Mouse (Mus musculus) lung, postnatal 0 days (tissue): ENCODE data around the gene Serac1. TPM values are rescaled to one million over a fixed set of nuclear protein-coding genes. Genes with fewer than 3 reads are reported as not detected.
A peak's percentile ranks its signal among the peaks of the same experiment; 100 is the strongest.

Source experiments
- ATAC-seq: fragments of 200-750 bp; cut with Nextera tagmentation; 2 replicates; pipeline ENCODE4 v1.8.0; 2017; ENCODE audit warnings: moderate library complexity
- DNase-seq: peaks from one replicate; pipeline ENCODE4 v3.0.0-alpha.2; 2016; ENCODE audit warnings: low spot score
- H3K27ac ChIP-seq: fragments of 300-500 bp; sonication (generic); 2 replicates; pipeline ENCODE4 v1.5.1; 2014; ENCODE audit warnings: antibody characterized with exemption, mild to moderate bottlenecking, low read length, mixed read lengths
- H3K27me3 ChIP-seq: fragments of 300-500 bp; sonication (generic); replicated peaks from 2 replicates; pipeline ENCODE4 v1.6.1; 2014; ENCODE audit warnings: low read length, mixed read lengths; ENCODE audit not compliant: insufficient read depth
- H3K36me3 ChIP-seq: fragments of 300-500 bp; sonication (generic); 2 replicates; pipeline ENCODE4 v1.6.1; 2014; ENCODE audit warnings: low read length, mixed read lengths; ENCODE audit not compliant: insufficient read depth
- H3K4me1 ChIP-seq: fragments of 300-500 bp; sonication (generic); 2 replicates; pipeline ENCODE4 v1.6.1; 2014; ENCODE audit warnings: antibody characterized with exemption, low read depth, low read length, mixed read lengths; ENCODE audit not compliant: insufficient read depth
- H3K4me2 ChIP-seq: fragments of 300-500 bp; sonication (generic); replicated peaks from 2 replicates; pipeline ENCODE4 v1.6.1; 2014; ENCODE audit warnings: low read depth, mild to moderate bottlenecking, low read length, moderate library complexity, mixed read lengths
- H3K4me3 ChIP-seq: fragments of 300-500 bp; sonication (generic); 2 replicates; pipeline ENCODE4 v1.5.1; 2014; ENCODE audit warnings: low read depth, low read length
- H3K9ac ChIP-seq: fragments of 300-500 bp; sonication (generic); replicated peaks from 2 replicates; pipeline ENCODE4 v1.6.1; 2014; ENCODE audit warnings: low read depth, mild to moderate bottlenecking
- H3K9me3 ChIP-seq: fragments of 300-500 bp; sonication (generic); 2 replicates; pipeline ENCODE4 v1.6.1; 2016; ENCODE audit warnings: low read length, mixed read lengths
- CTCF ChIP-seq: IDR thresholded peaks from 2 replicates; pipeline ENCODE4 v1.5.1; 2016; ENCODE audit warnings: antibody characterized with exemption, mild to moderate bottlenecking
- EP300 ChIP-seq: IDR thresholded peaks from 2 replicates; pipeline ENCODE4 v1.6.1; 2016; ENCODE audit warnings: antibody characterized with exemption, mild to moderate bottlenecking, control low read depth
- WGBS: fragments of 180-500 bp; shearing (Covaris S2); extraction: QIAGEN DNeasy Blood & Tissue Kit; methylation state at CpG from one replicate; pipeline ENCODE4 v1.1.7; 2014; 5-methylcytosine and 5-hydroxymethylcytosine counted together
- polyA plus RNA-seq: library from polyadenylated mRNA; unstranded; fragments of >200 nt; fragmentation: Nextera tagmentation; extraction: Ambion mirVana; gene quantifications from 2 replicates; pipeline ENCODE4 v1.2.1, GENCODE M21; 2015

Serac1 gene
- polyA plus RNA-seq, 1 experiment from 2014 or later: 2.5 TPM

GRCm38 (mm10) chr17:6005638-6006471, 73.7 kb downstream of the Serac1 start:
- peak; percentile 79; the same call in 1 of the 2 replicates for TF ChIP-seq EP300
- TF ChIP-seq CTCF: peak; percentile 48

GRCm38 (mm10) chr17:6005246-6005637, 74.3 kb downstream of the Serac1 start:
- Histone ChIP-seq H3K4me1 (peaks cover 10% of the 10 kb centered on the region; the same call in 1 of the 2 replicates), H3K27me3 (no peaks in the 10 kb centered on the region), H3K4me2 (no peak overlapping the region), H3K27ac (peak overlapping the region; percentile 88), H3K4me3 (no peak overlapping the region), H3K9ac (no peak overlapping the region), H3K36me3 (no peaks in the 10 kb centered on the region), H3K9me3 (no peaks in the 10 kb centered on the region)
- 25% methylated on average over 7 of the region's 14 CpGs for WGBS
- peak; percentile 80 for ATAC-seq
- peak; percentile 63 for DNase-seq
- TF ChIP-seq EP300 (no peak), CTCF (no peak)

More at GRCm38 (mm10) chr17:6005638-6006471, 73.7 kb downstream of the Serac1 start:
- peak overlapping the region; percentile 88 for H3K27ac ChIP-seq
- no peak overlapping the region for H3K9ac ChIP-seq
- peak; percentile 98 for DNase-seq
- no peaks in the 10 kb centered on the region for H3K36me3 ChIP-seq
- no peak overlapping the region for H3K4me2 ChIP-seq
- no peaks in the 10 kb centered on the region for H3K9me3 ChIP-seq
- no peak overlapping the region for H3K4me3 ChIP-seq
- no peaks in the 10 kb centered on the region for H3K27me3 ChIP-seq
- ATAC-seq: peak; percentile 87
- 13% methylated on average over 14 of the region's 14 CpGs for WGBS
- H3K4me1 ChIP-seq: peaks cover 10% of the 10 kb centered on the region; the same call in 1 of the 2 replicates

DNA sequence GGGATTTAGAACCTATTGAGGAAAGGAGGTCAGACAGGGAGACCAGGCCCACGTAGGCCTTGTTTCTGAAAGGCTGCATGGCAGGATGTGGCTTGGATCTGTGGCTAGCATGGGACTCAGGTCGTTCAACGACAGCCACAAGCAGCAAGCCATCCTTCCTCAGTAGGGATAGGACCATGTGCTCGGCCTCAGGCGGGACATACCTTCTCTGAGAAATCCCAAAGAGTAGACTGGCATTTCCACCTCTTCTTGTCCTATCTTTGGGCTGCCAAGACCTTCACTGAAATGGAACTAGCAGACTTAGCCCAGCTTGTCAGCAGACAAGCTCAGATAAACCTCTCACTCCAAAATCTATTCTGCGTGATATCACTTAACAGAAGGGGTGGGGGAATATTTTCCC, 75.9 kb downstream of the Serac1 start:
- Histone ChIP-seq H3K36me3 (no peaks in the 10 kb centered on the region), H3K4me1 (peaks cover 10% of the 10 kb centered on the region; the same call in 1 of the 2 replicates), H3K27me3 (no peaks in the 10 kb centered on the region), H3K9me3 (no peaks in the 10 kb centered on the region), H3K4me2 (no peak overlapping the region), H3K9ac (no peak overlapping the region), H3K4me3 (no peak overlapping the region), H3K27ac (no peak overlapping the region)
- TF ChIP-seq CTCF (no peak), EP300 (no peak)
- WGBS: 91% methylated on average over 6 of the region's 6 CpGs
- ATAC-seq (no peak), DNase-seq (no peak)

- TF ChIP-seq EP300: no peak
- TF ChIP-seq CTCF: no peak
- Histone ChIP-seq H3K4me1 (peaks cover 10% of the 10 kb centered on the region; the same call in 1 of the 2 replicates), H3K9me3 (no peaks in the 10 kb centered on the region), H3K9ac (no peak overlapping the region), H3K27ac (no peak overlapping the region), H3K27me3 (no peaks in the 10 kb centered on the region), H3K4me2 (no peak overlapping the region), H3K4me3 (no peak overlapping the region), H3K36me3 (no peaks in the 10 kb centered on the region)
- no peak for DNase-seq
- WGBS: 97% methylated on average over 6 of the region's 6 CpGs
- no peak for ATAC-seq
These were observed 77.0 kb downstream of the Serac1 start for GRCm38 (mm10) chr17:6002563-6002962.

DNA sequence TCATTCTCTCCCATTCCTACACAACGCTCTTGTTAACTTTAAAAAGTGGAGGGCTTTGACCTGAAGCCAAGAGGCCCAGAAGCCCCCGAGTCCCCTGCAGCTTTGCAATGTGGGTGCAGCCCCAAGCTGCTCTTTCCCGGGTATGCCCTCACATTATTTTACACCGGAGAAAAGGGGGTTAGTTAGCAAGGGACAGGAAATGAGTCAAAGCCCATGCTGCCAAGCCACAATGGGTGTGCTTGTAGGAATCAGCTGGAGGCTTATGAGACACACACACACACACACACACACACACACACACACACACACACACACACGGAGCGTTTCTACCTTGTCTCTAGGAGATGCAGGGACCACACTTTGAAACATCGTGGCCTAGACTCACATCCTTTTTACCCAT, 77.7 kb downstream of the Serac1 start:
- Histone ChIP-seq H3K4me2 (no peak overlapping the region), H3K4me1 (peaks cover 10% of the 10 kb centered on the region; the same call in 1 of the 2 replicates), H3K4me3 (no peak overlapping the region), H3K9me3 (no peaks in the 10 kb centered on the region), H3K9ac (no peak overlapping the region), H3K27ac (no peak overlapping the region), H3K27me3 (no peaks in the 10 kb centered on the region), H3K36me3 (no peaks in the 10 kb centered on the region)
- ATAC-seq (no peak), DNase-seq (peak; percentile 23)
- no peak for TF ChIP-seq CTCF
- no peak for TF ChIP-seq EP300
- WGBS: 53% methylated on average over 7 of the region's 7 CpGs

GRCm38 (mm10) chr17:6001389-6001788, 78.2 kb downstream of the Serac1 start:
- DNase-seq (no peak), ATAC-seq (no peak)
- TF ChIP-seq CTCF (no peak), EP300 (no peak)
- Histone ChIP-seq H3K27me3 (no peaks in the 10 kb centered on the region), H3K4me3 (no peak overlapping the region), H3K4me1 (peaks cover 8% of the 10 kb centered on the region; the same call in 1 of the 2 replicates), H3K36me3 (no peaks in the 10 kb centered on the region), H3K9me3 (no peaks in the 10 kb centered on the region), H3K9ac (no peak overlapping the region), H3K4me2 (no peak overlapping the region), H3K27ac (no peak overlapping the region)
- 68% methylated on average over 6 of the region's 6 CpGs for WGBS
